Mouse (Mus musculus): Measurements from ENCODE around the gene Dennd1a. TPM values are rescaled to one million over a fixed set of nuclear protein-coding genes. Genes with fewer than 3 reads are reported as not detected.

Gene Dennd1a
- polyA plus RNA-seq, 1 experiment from 2014 or later, result 11.5 TPM

GRCm38 (mm10) chr2:38168606-38169005 is 118.6 kb downstream of the Dennd1a start:
- WGBS, result 69% methylated on average over 3 of the region's 3 CpGs
- Histone ChIP-seq H3K9me3 (ENCODE audit: low read depth, low read length) (no peaks in the 10 kb centered on the region), H3K27ac (ENCODE audit: low read depth) (no peak overlapping the region), H3K9ac (no peak overlapping the region), H3K36me3 (ENCODE audit: insufficient read depth) (no peaks in the 10 kb centered on the region), H3K4me3 (ENCODE audit: low read depth, low read length) (no peak overlapping the region), H3K4me1 (ENCODE audit: insufficient read depth) (no peaks in the 10 kb centered on the region), H3K27me3 (ENCODE audit: insufficient read depth, low read length) (no peaks in the 10 kb centered on the region), H3K4me2 (no peak overlapping the region)
- no peak for TF ChIP-seq CTCF (IDR thresholded peaks at IDR 0.05; ENCODE audit: low read depth)
- ATAC-seq (ENCODE audit: insufficient read depth), result no peak
- DNase-seq, result no peak

DNA sequence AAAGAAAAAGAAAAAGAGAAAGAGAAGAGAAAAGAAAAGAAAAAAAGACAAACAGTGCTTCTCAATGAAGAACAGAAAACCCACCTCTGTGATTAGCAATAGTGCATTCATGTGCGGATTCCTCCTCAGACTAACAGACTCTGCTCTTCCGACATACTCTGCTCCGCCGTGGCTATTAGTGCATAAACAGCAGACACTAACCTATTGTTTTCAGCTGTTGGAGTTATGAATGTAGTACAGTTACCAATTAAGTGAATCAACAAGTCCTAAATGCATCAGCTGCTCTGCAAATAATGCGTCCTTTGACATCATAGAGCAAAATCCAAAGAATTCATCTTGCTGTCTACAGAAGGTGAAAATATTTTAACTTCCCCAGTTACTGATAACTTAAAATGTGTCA is 121.2 kb downstream of the Dennd1a start:
- no peaks in the 10 kb centered on the region for H3K9me3 ChIP-seq (ENCODE audit: low read depth, low read length)
- H3K9ac ChIP-seq, result no peak overlapping the region
- WGBS, result 81% methylated on average over 5 of the region's 5 CpGs
- H3K4me1 ChIP-seq (ENCODE audit: insufficient read depth), result no peaks in the 10 kb centered on the region
- DNase-seq, result no peak
- no peak overlapping the region for H3K4me2 ChIP-seq
- H3K36me3 ChIP-seq (ENCODE audit: insufficient read depth), result no peaks in the 10 kb centered on the region
- H3K27ac ChIP-seq (ENCODE audit: low read depth), result no peak overlapping the region
- TF ChIP-seq CTCF (IDR thresholded peaks at IDR 0.05; ENCODE audit: low read depth), result no peak
- H3K27me3 ChIP-seq (ENCODE audit: insufficient read depth, low read length), result no peaks in the 10 kb centered on the region
- no peak for ATAC-seq (ENCODE audit: insufficient read depth)
- H3K4me3 ChIP-seq (ENCODE audit: low read depth, low read length), result no peak overlapping the region

GRCm38 (mm10) chr2:38164326-38165035 is 122.7 kb downstream of the Dennd1a start:
- no peak overlapping the region for H3K9ac ChIP-seq
- no peak overlapping the region; the same call in 1 of the 2 replicates for H3K4me2 ChIP-seq
- H3K4me1 ChIP-seq (ENCODE audit: insufficient read depth), result no peaks in the 10 kb centered on the region
- H3K9me3 ChIP-seq (ENCODE audit: low read depth, low read length), result no peaks in the 10 kb centered on the region
- no peak overlapping the region for H3K27ac ChIP-seq (ENCODE audit: low read depth)
- no peaks in the 10 kb centered on the region for H3K36me3 ChIP-seq (ENCODE audit: insufficient read depth)
- no peak for TF ChIP-seq CTCF (IDR thresholded peaks at IDR 0.05; ENCODE audit: low read depth)
- ATAC-seq (ENCODE audit: insufficient read depth), result no peak
- WGBS, result 73% methylated on average over 5 of the region's 5 CpGs
- H3K4me3 ChIP-seq (ENCODE audit: low read depth, low read length), result no peak overlapping the region
- no peaks in the 10 kb centered on the region for H3K27me3 ChIP-seq (ENCODE audit: insufficient read depth, low read length)
- DNase-seq, result no peak

- H3K9ac ChIP-seq, result no peak overlapping the region
- H3K27me3 ChIP-seq (ENCODE audit: insufficient read depth, low read length), result no peaks in the 10 kb centered on the region
- no peak overlapping the region for H3K4me3 ChIP-seq (ENCODE audit: low read depth, low read length)
- no peak overlapping the region for H3K27ac ChIP-seq (ENCODE audit: low read depth)
- ATAC-seq (ENCODE audit: insufficient read depth), result no peak
- DNase-seq, result no peak
- TF ChIP-seq CTCF (IDR thresholded peaks at IDR 0.05; ENCODE audit: low read depth), result no peak
- 81% methylated on average over 3 of the region's 3 CpGs for WGBS
- H3K9me3 ChIP-seq (ENCODE audit: low read depth, low read length), result no peaks in the 10 kb centered on the region
- no peak overlapping the region for H3K4me2 ChIP-seq
- H3K36me3 ChIP-seq (ENCODE audit: insufficient read depth), result no peaks in the 10 kb centered on the region
- H3K4me1 ChIP-seq (ENCODE audit: insufficient read depth), result no peaks in the 10 kb centered on the region
Measured at GRCm38 (mm10) chr2:38162486-38162885, 124.7 kb downstream of the Dennd1a start.

DNA sequence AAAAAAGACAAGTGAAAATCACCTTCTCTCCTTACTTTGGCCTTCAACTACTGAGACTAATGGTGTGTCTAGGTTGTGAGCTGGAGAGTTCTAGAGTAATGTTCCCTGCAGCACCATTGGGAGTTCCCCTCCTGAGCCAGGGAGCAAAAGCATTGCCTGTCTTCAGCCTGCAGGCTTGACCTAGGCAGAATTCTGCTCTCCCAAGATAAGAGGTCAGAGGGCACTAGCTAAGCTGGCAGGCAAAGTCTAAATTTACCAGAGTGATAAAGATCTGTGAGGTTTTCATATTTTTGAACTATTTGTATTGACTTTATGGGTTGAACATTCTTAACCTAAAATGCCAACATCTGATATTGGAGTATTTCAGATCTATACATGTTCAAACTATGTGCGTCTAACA is 125.7 kb downstream of the Dennd1a start:
- Histone ChIP-seq H3K4me3 (ENCODE audit: low read depth, low read length) (no peak overlapping the region), H3K27me3 (ENCODE audit: insufficient read depth, low read length) (no peaks in the 10 kb centered on the region), H3K9me3 (ENCODE audit: low read depth, low read length) (no peaks in the 10 kb centered on the region), H3K4me2 (no peak overlapping the region), H3K9ac (no peak overlapping the region), H3K4me1 (ENCODE audit: insufficient read depth) (no peaks in the 10 kb centered on the region), H3K36me3 (ENCODE audit: insufficient read depth) (no peaks in the 10 kb centered on the region), H3K27ac (ENCODE audit: low read depth) (no peak overlapping the region)
- ATAC-seq (ENCODE audit: insufficient read depth), result no peak
- DNase-seq, result no peak
- WGBS, result 81% methylated on average over 1 of the region's 1 CpGs
- TF ChIP-seq CTCF (IDR thresholded peaks at IDR 0.05; ENCODE audit: low read depth), result no peak

DNA sequence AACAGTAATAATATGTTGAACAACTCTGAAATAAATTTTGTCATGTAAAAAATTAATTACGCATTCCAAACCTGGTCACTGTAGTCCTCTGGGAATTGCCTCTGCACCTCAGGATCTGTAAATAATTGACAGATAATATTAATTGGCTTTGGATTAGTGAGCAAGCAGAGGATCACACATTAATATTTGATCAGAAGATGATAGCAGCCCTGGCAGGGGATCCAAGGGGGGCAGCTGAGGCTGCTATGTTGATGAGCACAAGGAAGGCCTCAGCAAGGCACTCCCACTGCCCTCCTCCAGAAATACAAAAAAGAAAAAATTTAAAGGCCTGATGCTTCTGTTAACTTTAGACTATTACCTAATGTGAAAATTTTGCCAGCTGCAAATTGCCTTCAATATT is 127.5 kb downstream of the Dennd1a start:
- no peak for ATAC-seq (ENCODE audit: insufficient read depth)
- no peak overlapping the region for H3K27ac ChIP-seq (ENCODE audit: low read depth)
- no peaks in the 10 kb centered on the region for H3K9me3 ChIP-seq (ENCODE audit: low read depth, low read length)
- no peaks in the 10 kb centered on the region for H3K4me1 ChIP-seq (ENCODE audit: insufficient read depth)
- H3K36me3 ChIP-seq (ENCODE audit: insufficient read depth), result no peaks in the 10 kb centered on the region
- no peak for TF ChIP-seq CTCF (IDR thresholded peaks at IDR 0.05; ENCODE audit: low read depth)
- H3K4me2 ChIP-seq, result no peak overlapping the region
- H3K27me3 ChIP-seq (ENCODE audit: insufficient read depth, low read length), result no peaks in the 10 kb centered on the region
- DNase-seq, result no peak
- H3K4me3 ChIP-seq (ENCODE audit: low read depth, low read length), result no peak overlapping the region
- no peak overlapping the region for H3K9ac ChIP-seq
- 97% methylated on average over 1 of the region's 1 CpGs for WGBS

- no peak for DNase-seq
- Histone ChIP-seq H3K27me3 (ENCODE audit: insufficient read depth, low read length) (no peaks in the 10 kb centered on the region), H3K9me3 (ENCODE audit: low read depth, low read length) (no peaks in the 10 kb centered on the region), H3K36me3 (ENCODE audit: insufficient read depth) (no peaks in the 10 kb centered on the region), H3K4me3 (ENCODE audit: low read depth, low read length) (no peak overlapping the region), H3K27ac (ENCODE audit: low read depth) (no peak overlapping the region), H3K9ac (no peak overlapping the region), H3K4me1 (ENCODE audit: insufficient read depth) (no peaks in the 10 kb centered on the region), H3K4me2 (no peak overlapping the region)
- WGBS, result 62% methylated on average over 1 of the region's 1 CpGs
- no peak for ATAC-seq (ENCODE audit: insufficient read depth)
- no peak for TF ChIP-seq CTCF (IDR thresholded peaks at IDR 0.05; ENCODE audit: low read depth)
Measured at GRCm38 (mm10) chr2:38157002-38157401, 130.2 kb downstream of the Dennd1a start.
